Mouse (Mus musculus) embryonic fibroblast, embryonic 13.5 days (primary cell): Measurements from ENCODE around the gene Gusb. TPM values are rescaled to one million over a fixed set of nuclear protein-coding genes. Genes with fewer than 3 reads are reported as not detected.
A peak's percentile ranks its signal among the peaks of the same experiment; 100 is the strongest.
"Not testable (repeated sequence)": the region's sequence is repeated elsewhere in the genome, so short reads cannot be mapped to it uniquely, and the experiment has no call there.

Source experiments
- H3K27ac ChIP-seq: 2 replicates; pipeline ENCODE4 v1.5.1; 2012; ENCODE audit warnings: low read length, control low read depth, inconsistent platforms; ENCODE audit not compliant: insufficient read depth
- H3K4me1 ChIP-seq: 2 replicates; pipeline ENCODE4 v1.6.1; 2011; ENCODE audit warnings: low read length; ENCODE audit not compliant: control insufficient read depth, insufficient read depth
- H3K4me3 ChIP-seq: 2 replicates; pipeline ENCODE4 v1.5.1; 2011; ENCODE audit warnings: mild to moderate bottlenecking, control low read depth, low read length; ENCODE audit not compliant: insufficient read depth
- CTCF ChIP-seq: IDR thresholded peaks from 2 replicates; pipeline ENCODE4 v1.5.1; 2011; ENCODE audit warnings: mild to moderate bottlenecking, control low read depth, low read length, moderate library complexity, borderline replicate concordance; ENCODE audit not compliant: insufficient read depth
- POLR2A ChIP-seq: IDR thresholded peaks from 2 replicates; pipeline ENCODE4 v1.6.1; 2011; ENCODE audit warnings: low read depth, mild to moderate bottlenecking, control low read depth, low read length, moderate library complexity
- polyA plus RNA-seq: library from polyadenylated mRNA; stranded (reverse); fragments of >200 nt; gene quantifications from 2 replicates; pipeline ENCODE4 v1.2.4, GENCODE M21; 2011; ENCODE audit warnings: low read depth; ENCODE audit not compliant: missing spikeins, insufficient read length

Gene Gusb
- polyA plus RNA-seq, 1 experiment: 43.4 TPM

GRCm38 (mm10) chr5:130041262-130041661 is 38.4 kb upstream of the Gusb start:
- H3K27ac ChIP-seq: no peak overlapping the region
- TF ChIP-seq CTCF (no peak), POLR2A (no peak)
- no peaks in the 10 kb centered on the region for H3K4me1 ChIP-seq
- H3K4me3 ChIP-seq: no peak overlapping the region

- TF ChIP-seq CTCF: no peak
- TF ChIP-seq POLR2A: no peak
- no peaks in the 10 kb centered on the region for H3K4me1 ChIP-seq
- H3K27ac ChIP-seq: no peak overlapping the region
- no peak overlapping the region for H3K4me3 ChIP-seq
These were observed 37.9 kb upstream of the Gusb start for GRCm38 (mm10) chr5:130040797-130041196.

- H3K4me3 ChIP-seq: no peak overlapping the region
- no peak overlapping the region for H3K27ac ChIP-seq
- H3K4me1 ChIP-seq: no peaks in the 10 kb centered on the region
- TF ChIP-seq CTCF: peak; percentile 74
- TF ChIP-seq POLR2A: no peak
These were observed 35.1 kb upstream of the Gusb start for GRCm38 (mm10) chr5:130037752-130038455.

- H3K27ac ChIP-seq, H3K4me1 ChIP-seq, H3K4me3 ChIP-seq: not testable (repeated sequence)
These were observed 33.5 kb upstream of the Gusb start for GRCm38 (mm10) chr5:130036300-130036699.

- H3K27ac ChIP-seq: no peak overlapping the region
- no peaks in the 10 kb centered on the region for H3K4me1 ChIP-seq
- no peak for TF ChIP-seq CTCF
- TF ChIP-seq POLR2A: no peak
- H3K4me3 ChIP-seq: no peak overlapping the region
These were observed 31.0 kb upstream of the Gusb start for GRCm38 (mm10) chr5:130033869-130034268.

GRCm38 (mm10) chr5:130031410-130032390 is 28.9 kb upstream of the Gusb start:
- H3K27ac ChIP-seq: no peak overlapping the region
- H3K4me1 ChIP-seq: no peaks in the 10 kb centered on the region
- no peak for TF ChIP-seq POLR2A
- no peak for TF ChIP-seq CTCF
- H3K4me3 ChIP-seq: no peak overlapping the region

- Histone ChIP-seq H3K4me3 (peak within 1 kb of the TSS; percentile 56), H3K4me1 (no peaks in the 10 kb centered on the region), H3K27ac (peak within 1 kb of the TSS; percentile 84)
- TF ChIP-seq CTCF: no peak
- TF ChIP-seq POLR2A: peak; percentile 86
These were observed 26.5 kb upstream of the Gusb start, which contains the start of the genes Asl and Crcp for GRCm38 (mm10) chr5:130029142-130029897. TSS of gene Asl (minus strand) at chr5:130029247. TSS of gene Crcp (plus strand) at chr5:130029290.

- Histone ChIP-seq H3K27ac (no peak overlapping the region), H3K4me3 (no peak overlapping the region), H3K4me1 (no peaks in the 10 kb centered on the region)
- TF ChIP-seq POLR2A: no peak
- no peak for TF ChIP-seq CTCF
These were observed 24.8 kb upstream of the Gusb start for GRCm38 (mm10) chr5:130027696-130028095.

- Histone ChIP-seq H3K4me3 (no peak overlapping the region), H3K27ac (no peak overlapping the region), H3K4me1 (no peaks in the 10 kb centered on the region)
- TF ChIP-seq CTCF: no peak
- TF ChIP-seq POLR2A: no peak
These were observed 24.3 kb upstream of the Gusb start for GRCm38 (mm10) chr5:130027134-130027533.
